Mouse (Mus musculus) forebrain, postnatal 0 days (tissue): ENCODE data around the gene Ppp4r2. TPM values are rescaled to one million over a fixed set of nuclear protein-coding genes. Genes with fewer than 3 reads are reported as not detected.
"Not testable (repeated sequence)": the region's sequence is repeated elsewhere in the genome, so short reads cannot be mapped to it uniquely, and the experiment has no call there.

Source experiments
- ATAC-seq: fragments of 200-750 bp; cut with Nextera tagmentation; 2 replicates; pipeline ENCODE4 v1.8.0; 2017; ENCODE audit warnings: mild to moderate bottlenecking, moderate library complexity
- DNase-seq: peaks from one replicate; pipeline ENCODE4 v3.0.0-alpha.2; 2015
- H3K27ac ChIP-seq: fragments of 300-500 bp; sonication (generic); 2 replicates; pipeline ENCODE4 v1.5.1; 2014; ENCODE audit warnings: low read depth, mild to moderate bottlenecking, antibody characterized with exemption, low read length, moderate library complexity, mixed read lengths
- H3K27me3 ChIP-seq: fragments of 300-500 bp; sonication (generic); 2 replicates; pipeline ENCODE4 v1.6.1; 2014; ENCODE audit warnings: mild to moderate bottlenecking, low read length, mixed read lengths; ENCODE audit not compliant: insufficient read depth
- H3K36me3 ChIP-seq: fragments of 300-500 bp; sonication (generic); 2 replicates; pipeline ENCODE4 v1.6.1; 2014; ENCODE audit warnings: mild to moderate bottlenecking, moderate library complexity; ENCODE audit not compliant: insufficient read depth
- H3K4me1 ChIP-seq: fragments of 300-500 bp; sonication (generic); 2 replicates; pipeline ENCODE4 v1.6.1; 2014; ENCODE audit warnings: antibody characterized with exemption; ENCODE audit not compliant: insufficient read depth
- H3K4me2 ChIP-seq: fragments of 300-500 bp; sonication (generic); 2 replicates; pipeline ENCODE4 v1.6.1; 2014; ENCODE audit warnings: low read depth, mild to moderate bottlenecking, moderate library complexity
- H3K4me3 ChIP-seq: fragments of 300-500 bp; sonication (generic); 2 replicates; pipeline ENCODE4 v1.5.1; 2014; ENCODE audit warnings: low read depth, low read length, mixed read lengths
- H3K9ac ChIP-seq: fragments of 300-500 bp; sonication (generic); 2 replicates; pipeline ENCODE4 v1.6.1; 2014; ENCODE audit warnings: mild to moderate bottlenecking
- H3K9me3 ChIP-seq: fragments of 300-500 bp; sonication (generic); 2 replicates; pipeline ENCODE4 v1.6.1; 2016; ENCODE audit warnings: low read length
- CTCF ChIP-seq: sonication (generic); IDR thresholded peaks from 2 replicates; pipeline ENCODE4 v1.5.1; 2016; ENCODE audit warnings: antibody characterized with exemption, control low read depth, low read depth
- WGBS: fragments of 180-500 bp; shearing (Covaris S2); extraction: QIAGEN DNeasy Blood & Tissue Kit; methylation state at CpG from one replicate; pipeline ENCODE4 v1.1.7; 2014; 5-methylcytosine and 5-hydroxymethylcytosine counted together
- polyA plus RNA-seq: library from polyadenylated mRNA; unstranded; fragments of >200 nt; fragmentation: Nextera tagmentation; extraction: Ambion mirVana; gene quantifications from 2 replicates; pipeline ENCODE4 v1.2.1, GENCODE M21; 2015
- total RNA-seq: library from RNA; depleted of rRNA; stranded (reverse); fragments of >200 nt; gene quantifications from 2 replicates; pipeline ENCODE4 v1.2.3, GENCODE M21; 2014

The Ppp4r2 gene
- total and polyA plus RNA-seq, 2 experiments from 2014 or later: 11.9 to 57.8 TPM

DNA sequence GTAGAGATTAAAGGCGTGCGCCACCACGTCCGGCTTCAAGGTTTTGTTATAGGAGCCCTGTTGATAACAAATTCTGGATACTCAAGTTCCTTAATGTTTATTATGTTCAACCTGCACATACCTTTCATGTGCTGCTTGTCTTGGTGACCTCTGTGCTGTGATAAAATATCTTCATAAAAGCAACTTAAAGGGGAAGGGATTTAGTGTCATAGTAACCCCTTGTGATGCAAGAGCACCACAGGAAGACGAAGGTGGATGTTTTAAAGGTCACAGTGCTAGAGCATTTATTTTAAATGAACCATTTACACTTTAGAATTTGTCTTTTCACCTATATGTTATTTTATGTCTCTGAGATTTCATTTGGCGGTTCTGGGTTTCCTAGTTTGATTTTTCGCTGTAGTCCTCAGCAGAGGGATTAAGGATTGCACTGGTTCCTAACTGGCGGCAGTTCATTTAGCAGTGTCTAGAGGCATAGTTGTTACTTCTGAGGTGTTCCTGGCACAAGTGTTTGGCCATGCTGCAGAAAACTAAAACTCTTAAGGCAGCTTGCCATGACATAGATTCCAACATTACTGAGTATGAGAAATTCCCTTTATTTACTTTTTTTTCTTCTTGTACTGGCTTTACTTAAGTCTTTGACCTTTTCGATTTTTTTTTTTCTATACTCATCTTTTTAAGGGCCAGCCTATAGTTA lies 15.4 kb downstream of the Ppp4r2 start:
- no peaks in the 10 kb centered on the region for H3K9me3 ChIP-seq
- ATAC-seq: no peak
- no peak for TF ChIP-seq CTCF

DNA sequence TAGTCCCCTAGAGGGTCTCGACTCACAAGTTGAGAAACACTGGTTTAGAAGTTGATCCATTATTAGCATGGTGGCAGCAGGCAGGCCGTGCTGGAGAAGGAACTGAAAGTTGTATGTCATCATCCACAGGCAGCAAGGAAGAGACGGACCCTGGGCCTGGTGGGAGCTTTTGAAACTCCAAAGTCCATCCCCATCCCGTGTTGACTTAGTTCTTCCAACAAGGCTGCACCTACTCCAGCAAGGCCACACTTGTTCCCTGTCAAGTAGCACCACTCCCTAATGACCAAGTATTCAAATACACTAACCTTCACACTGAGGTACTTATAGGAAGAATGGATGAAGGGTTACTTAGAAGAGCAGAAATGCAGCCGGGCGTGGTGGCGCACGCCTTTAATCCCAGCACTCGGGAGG lies 17.3 kb downstream of the Ppp4r2 start:
- Histone ChIP-seq H3K36me3 (peaks cover 9% of the 10 kb centered on the region), H3K4me2 (no peak overlapping the region), H3K4me3 (no peak overlapping the region), H3K27me3 (no peaks in the 10 kb centered on the region), H3K27ac (no peak overlapping the region), H3K9me3 (no peaks in the 10 kb centered on the region), H3K9ac (no peak overlapping the region), H3K4me1 (no peaks in the 10 kb centered on the region)
- ATAC-seq (no peak), DNase-seq (no peak)
- no peak for TF ChIP-seq CTCF
- WGBS: 93% methylated on average over 9 of the region's 9 CpGs

More for the DNA sequence above, 15.4 kb downstream of the Ppp4r2 start:
- Histone ChIP-seq H3K36me3 (peaks cover 7% of the 10 kb centered on the region; the same call in 1 of the 2 replicates), H3K9ac (no peak overlapping the region), H3K4me1 (no peaks in the 10 kb centered on the region), H3K27me3 (no peaks in the 10 kb centered on the region), H3K27ac (no peak overlapping the region), H3K4me3 (no peak overlapping the region), H3K4me2 (no peak overlapping the region)
- DNase-seq: no peak
- 87% methylated on average over 9 of the region's 9 CpGs for WGBS

DNA sequence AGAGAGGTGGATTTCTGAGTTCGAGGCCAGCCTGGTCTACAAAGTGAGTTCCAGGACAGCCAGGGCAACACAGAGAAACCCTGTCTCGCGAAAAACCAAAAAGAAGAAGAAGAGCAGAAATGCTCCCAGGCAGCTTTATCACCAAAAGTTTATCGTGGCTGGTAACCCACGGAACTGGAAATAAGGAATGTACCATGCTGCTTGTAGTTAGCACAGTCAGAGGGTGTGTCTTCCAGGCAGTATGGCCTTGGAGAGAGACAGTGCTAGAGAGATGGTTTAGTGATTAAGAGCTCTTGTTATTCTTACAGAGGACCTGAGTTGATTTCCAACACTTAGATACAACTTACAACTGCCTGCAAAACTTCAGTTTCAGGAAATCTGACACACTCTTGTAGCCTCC lies 17.7 kb downstream of the Ppp4r2 start:
- 96% methylated on average over 5 of the region's 5 CpGs for WGBS
- no peak for TF ChIP-seq CTCF

DNA sequence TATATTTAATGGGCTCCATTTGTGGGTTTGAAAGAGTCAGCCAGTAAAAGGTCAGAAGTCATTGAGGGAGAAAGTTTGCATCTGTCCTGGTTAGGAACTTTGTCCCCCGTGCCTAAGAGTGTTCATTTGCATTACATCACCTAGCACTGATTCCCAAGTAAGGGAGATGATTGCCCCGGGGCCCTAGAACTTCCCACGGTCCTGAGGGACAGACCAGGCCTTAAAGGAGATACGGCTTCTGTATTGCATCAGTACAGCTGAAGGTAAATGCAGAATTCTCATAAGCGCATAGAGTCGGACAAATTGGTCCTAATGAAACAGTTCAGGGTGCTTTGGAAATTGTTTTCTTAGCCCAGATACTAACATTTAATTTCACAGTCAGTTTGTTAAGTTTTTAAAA lies 31.9 kb downstream of the Ppp4r2 start:
- H3K4me3 ChIP-seq: no peak overlapping the region
- no peak for ATAC-seq
- no peak for DNase-seq
- H3K9ac ChIP-seq: no peak overlapping the region
- WGBS: 87% methylated on average over 6 of the region's 6 CpGs
- TF ChIP-seq CTCF: no peak
- H3K27me3 ChIP-seq: no peaks in the 10 kb centered on the region
- no peaks in the 10 kb centered on the region for H3K9me3 ChIP-seq
- no peaks in the 10 kb centered on the region for H3K4me1 ChIP-seq
- no peak overlapping the region for H3K4me2 ChIP-seq
- H3K27ac ChIP-seq: no peak overlapping the region
- H3K36me3 ChIP-seq: peaks cover 14% of the 10 kb centered on the region

More for the DNA sequence above, 17.7 kb downstream of the Ppp4r2 start:
- Histone ChIP-seq H3K4me2 (no peak overlapping the region), H3K27ac (no peak overlapping the region), H3K27me3 (no peaks in the 10 kb centered on the region), H3K36me3 (peaks cover 5% of the 10 kb centered on the region), H3K9me3 (no peaks in the 10 kb centered on the region), H3K4me3 (no peak overlapping the region), H3K9ac (no peak overlapping the region), H3K4me1 (no peaks in the 10 kb centered on the region)
- DNase-seq (no peak), ATAC-seq (no peak)

DNA sequence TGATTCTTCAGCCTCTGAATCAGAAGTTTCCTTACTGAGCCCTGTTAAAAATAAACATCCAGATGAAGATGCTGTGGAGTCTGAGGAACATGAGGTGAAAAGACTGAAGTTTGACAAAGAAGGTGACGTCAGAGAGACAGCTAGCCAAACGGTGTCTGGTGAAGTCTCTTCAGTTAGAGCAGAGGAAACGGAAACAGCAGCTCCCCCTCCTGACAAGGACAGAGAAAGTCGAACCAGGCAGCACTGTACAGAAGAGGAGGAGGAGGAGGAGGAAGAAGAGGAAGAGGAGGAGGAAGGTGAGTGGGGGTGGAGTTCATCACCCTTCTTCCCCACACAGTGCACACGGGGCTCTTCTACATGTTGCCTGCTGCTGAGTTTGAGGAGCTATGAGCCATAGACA lies 32.4 kb downstream of the Ppp4r2 start:
- DNase-seq, H3K27ac ChIP-seq, H3K4me1 ChIP-seq, H3K4me3 ChIP-seq, H3K9ac ChIP-seq, ATAC-seq, H3K27me3 ChIP-seq, H3K4me2 ChIP-seq, H3K9me3 ChIP-seq: not testable (repeated sequence)
- H3K36me3 ChIP-seq: peaks cover 14% of the 10 kb centered on the region
- WGBS: 65% methylated on average over 3 of the region's 5 CpGs

DNA sequence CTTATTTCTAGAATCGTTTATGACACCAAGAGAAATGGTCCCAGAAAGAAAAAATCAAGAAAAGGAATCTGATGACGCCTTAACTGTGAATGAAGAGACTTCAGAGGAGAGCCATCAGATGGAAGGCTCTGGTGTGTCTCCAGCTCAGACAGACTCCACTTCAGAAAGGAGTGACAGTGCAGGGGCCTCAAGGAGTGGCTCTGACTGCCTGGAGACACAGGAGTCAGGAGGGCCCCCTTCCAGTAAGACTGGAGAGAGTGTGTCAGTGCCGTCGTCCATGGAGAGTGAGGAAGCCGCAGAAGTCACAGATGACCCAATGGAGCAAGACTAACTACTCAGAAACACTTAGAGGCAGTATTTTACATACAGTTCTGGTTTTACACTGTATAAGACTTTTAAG lies 32.8 kb downstream of the Ppp4r2 start:
- not testable (repeated sequence) for DNase-seq, ATAC-seq, H3K27ac ChIP-seq, H3K4me1 ChIP-seq, H3K9me3 ChIP-seq, H3K9ac ChIP-seq, H3K27me3 ChIP-seq, H3K4me3 ChIP-seq, H3K4me2 ChIP-seq
- 92% methylated on average over 5 of the region's 5 CpGs for WGBS
- H3K36me3 ChIP-seq: peaks cover 14% of the 10 kb centered on the region

DNA sequence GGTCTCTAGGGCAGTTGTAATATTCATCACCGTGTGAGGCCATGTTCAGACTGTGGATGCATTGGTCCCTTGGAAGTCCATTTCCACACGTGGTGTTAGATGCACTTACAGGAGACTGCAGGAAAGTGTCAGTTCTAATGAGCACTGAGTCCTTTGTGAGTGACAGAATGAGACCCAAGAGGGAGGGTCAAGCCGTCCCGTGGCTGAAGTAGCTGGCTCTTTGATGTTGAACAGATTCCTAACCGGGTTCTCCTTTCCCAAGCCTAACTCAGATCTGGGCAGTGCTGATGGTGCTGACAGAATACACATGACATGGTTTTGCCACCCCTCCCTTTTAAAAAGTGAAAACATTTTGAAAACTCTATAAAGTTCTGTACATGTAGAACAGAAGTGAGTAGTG lies 35.4 kb downstream of the Ppp4r2 start:
- TF ChIP-seq CTCF: no peak
- no peak overlapping the region for H3K27ac ChIP-seq
- no peak for ATAC-seq
- WGBS: 31% methylated on average over 5 of the region's 5 CpGs
- no peaks in the 10 kb centered on the region for H3K27me3 ChIP-seq
- no peaks in the 10 kb centered on the region for H3K9me3 ChIP-seq
- H3K4me2 ChIP-seq: no peak overlapping the region
- no peak for DNase-seq
- H3K4me3 ChIP-seq: no peak overlapping the region
- peaks cover 11% of the 10 kb centered on the region for H3K36me3 ChIP-seq
- no peaks in the 10 kb centered on the region for H3K4me1 ChIP-seq
- H3K9ac ChIP-seq: no peak overlapping the region
